Mouse (Mus musculus): ENCODE results near the gene Gng2. TPM values are rescaled to one million over a fixed set of nuclear protein-coding genes. Genes with fewer than 3 reads are reported as not detected.
"Not testable (repeated sequence)": the region's sequence is repeated elsewhere in the genome, so short reads cannot be mapped to it uniquely, and the experiment has no call there.

The Gng2 gene
- total RNA-seq, 4 experiments from 2014 or later: 30.0 to 52.2 (median 41.3) TPM

GRCm38 (mm10) chr14:19935084-19935483 lies 42.3 kb downstream of the Gng2 start:
- DNase-seq: no peak

- no peak for DNase-seq
Observed at GRCm38 (mm10) chr14:19933314-19933713, 44.1 kb downstream of the Gng2 start.

- DNase-seq: no peak
Observed at GRCm38 (mm10) chr14:19927879-19928278, 49.5 kb downstream of the Gng2 start.

- DNase-seq: no peak
Observed at GRCm38 (mm10) chr14:19927156-19927555, 50.3 kb downstream of the Gng2 start.

DNA sequence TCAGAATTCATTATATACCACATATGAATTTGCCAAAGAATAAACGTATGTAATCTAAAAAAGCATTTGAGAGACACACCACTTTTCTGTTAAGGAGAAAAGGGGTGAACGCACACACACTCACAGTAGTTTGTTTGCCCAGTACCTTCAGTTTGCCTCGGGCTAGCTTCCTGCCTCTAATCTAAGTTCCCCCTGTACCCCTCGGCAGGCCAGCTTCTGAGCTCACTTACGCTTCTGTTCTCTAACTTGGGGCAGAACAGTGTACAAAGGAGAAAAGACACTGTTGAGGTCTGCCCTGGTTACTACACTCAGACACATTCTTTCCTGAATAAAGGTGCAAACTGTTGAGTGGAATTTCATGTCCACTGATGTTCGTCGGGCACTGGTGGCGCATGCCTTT lies 51.1 kb downstream of the Gng2 start:
- no peak for DNase-seq

DNA sequence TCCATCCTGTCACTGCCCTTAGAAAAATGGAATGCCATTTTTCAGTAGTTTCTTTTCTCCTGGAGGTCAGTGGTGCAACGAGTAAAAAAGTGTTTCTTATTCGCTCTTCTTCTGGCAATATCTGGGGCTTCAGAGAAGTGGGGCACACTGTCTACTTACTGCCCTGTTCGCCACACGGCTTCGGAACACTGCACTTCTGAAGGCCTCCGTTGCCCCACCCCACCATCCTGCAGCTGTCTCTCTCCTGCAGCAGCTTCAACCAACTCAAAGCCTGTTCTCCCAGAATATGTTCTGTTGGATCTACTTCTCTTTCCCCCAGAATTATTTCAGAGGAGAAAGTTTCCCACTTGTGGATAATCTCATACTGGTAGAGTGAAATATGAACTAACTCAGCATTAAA lies 52.3 kb downstream of the Gng2 start:
- no peak for DNase-seq

DNA sequence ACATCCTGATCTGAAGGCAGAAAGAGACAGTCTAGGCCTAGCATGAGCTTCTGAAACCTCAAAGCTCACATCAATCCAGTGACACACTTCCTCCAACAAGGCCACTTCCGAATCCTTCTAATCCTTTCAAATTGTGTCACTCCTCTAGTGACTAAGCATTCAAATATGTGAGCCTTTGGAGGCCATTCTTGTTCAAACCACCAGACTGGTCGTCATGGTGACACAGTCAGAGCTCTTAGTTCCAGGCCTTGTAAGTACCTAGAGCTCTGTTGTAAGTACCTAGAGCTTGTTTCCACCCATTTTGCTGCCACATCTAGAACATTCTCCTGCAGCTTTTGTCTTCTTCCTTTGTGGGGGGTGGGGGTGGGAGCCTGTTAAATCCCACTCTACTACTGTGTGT lies 53.3 kb downstream of the Gng2 start:
- DNase-seq: no peak

GRCm38 (mm10) chr14:19920254-19920691 lies 57.2 kb downstream of the Gng2 start:
- DNase-seq: no peak

- no peak for DNase-seq
Observed at GRCm38 (mm10) chr14:19919789-19920188, 57.6 kb downstream of the Gng2 start.

DNA sequence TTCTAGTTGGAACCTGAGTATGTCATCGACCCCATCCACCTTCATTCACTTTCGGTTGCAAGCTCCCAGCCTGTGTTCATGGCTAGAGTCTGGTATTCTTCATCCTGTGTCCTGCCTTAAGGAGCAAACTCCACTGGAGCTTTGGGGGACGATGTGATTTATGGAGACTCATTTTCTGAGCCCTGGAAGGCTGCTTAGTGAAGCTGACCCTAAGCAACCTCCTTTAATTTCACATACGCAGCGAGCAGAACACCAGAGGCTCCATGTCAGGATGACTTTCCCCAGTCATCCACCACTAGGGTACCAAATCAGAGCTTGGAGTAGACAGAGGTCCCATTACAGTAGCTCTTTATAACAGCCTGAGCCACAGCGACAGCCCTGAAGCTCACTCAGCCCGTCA lies 59.9 kb downstream of the Gng2 start:
- DNase-seq: no peak

DNA sequence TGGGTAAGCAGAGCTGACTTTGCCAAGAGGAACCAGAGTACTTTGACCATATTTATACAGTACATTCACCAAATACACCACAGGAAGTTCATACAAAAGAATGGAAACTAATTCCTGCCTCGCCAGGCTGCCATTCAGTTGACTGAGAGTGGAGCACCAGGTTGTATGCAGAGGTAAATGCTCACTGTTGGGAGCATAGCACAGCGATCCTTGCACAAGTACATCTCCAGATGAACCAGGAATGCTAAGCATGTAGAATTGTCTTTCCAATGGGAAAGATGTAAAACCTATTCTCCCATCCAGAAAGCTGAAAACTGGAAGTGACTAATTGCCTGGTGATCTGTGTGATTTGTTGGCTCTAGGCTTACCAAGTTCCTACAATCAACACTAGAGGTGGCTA lies 61.1 kb downstream of the Gng2 start:
- no peak for DNase-seq

- DNase-seq: peak; percentile 8
Observed at GRCm38 (mm10) chr14:19912891-19913290, 64.5 kb downstream of the Gng2 start.

DNA sequence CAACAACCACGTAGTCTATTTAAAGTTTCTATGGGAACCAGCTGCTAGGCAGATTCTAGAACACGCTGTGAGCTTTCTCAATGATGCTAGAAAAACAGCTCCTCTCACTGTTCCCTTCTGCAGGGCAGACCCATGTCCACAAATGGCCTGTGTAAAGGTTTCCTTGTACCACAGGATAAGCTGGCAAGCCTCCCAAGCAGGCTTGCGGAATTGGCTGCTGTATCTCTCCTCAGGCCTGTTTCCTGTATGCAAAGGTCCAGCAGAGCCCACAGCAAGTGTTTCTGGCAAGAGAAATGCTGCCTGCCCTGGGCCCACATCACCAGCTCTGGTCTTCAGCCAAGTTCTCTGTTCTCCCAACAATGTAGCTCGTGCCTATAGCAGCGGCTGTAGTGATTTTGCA lies 71.8 kb downstream of the Gng2 start:
- DNase-seq: peak; percentile 45

DNA sequence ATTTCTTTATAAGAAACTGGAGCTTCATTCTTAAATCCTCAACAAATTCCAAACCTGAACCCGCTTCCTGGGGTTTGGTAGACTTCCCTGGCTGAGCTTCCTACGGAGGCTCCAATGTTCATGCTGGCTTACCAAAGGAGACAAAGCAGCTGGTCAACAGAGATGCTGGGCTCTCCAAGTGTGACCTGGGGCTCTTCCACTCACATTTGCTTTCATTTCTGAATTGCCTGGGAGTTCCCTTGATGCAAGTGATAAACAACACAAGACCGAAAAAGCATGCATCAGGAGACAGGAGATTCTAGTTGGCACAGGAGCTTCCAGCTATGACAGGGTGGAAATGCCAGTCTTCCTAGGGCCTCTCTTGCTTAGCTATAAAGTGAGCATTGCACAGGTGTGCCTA lies 72.6 kb downstream of the Gng2 start:
- no peak for DNase-seq

- no peak for DNase-seq
Observed at GRCm38 (mm10) chr14:19904031-19904430, 73.4 kb downstream of the Gng2 start.

- no peak for DNase-seq
Observed at GRCm38 (mm10) chr14:19900492-19900891, 76.9 kb downstream of the Gng2 start.

- no peak for DNase-seq
Observed at GRCm38 (mm10) chr14:19887569-19887968, 89.9 kb downstream of the Gng2 start.

GRCm38 (mm10) chr14:19884431-19884830 lies 93.0 kb downstream of the Gng2 start:
- DNase-seq: not testable (repeated sequence)

DNA sequence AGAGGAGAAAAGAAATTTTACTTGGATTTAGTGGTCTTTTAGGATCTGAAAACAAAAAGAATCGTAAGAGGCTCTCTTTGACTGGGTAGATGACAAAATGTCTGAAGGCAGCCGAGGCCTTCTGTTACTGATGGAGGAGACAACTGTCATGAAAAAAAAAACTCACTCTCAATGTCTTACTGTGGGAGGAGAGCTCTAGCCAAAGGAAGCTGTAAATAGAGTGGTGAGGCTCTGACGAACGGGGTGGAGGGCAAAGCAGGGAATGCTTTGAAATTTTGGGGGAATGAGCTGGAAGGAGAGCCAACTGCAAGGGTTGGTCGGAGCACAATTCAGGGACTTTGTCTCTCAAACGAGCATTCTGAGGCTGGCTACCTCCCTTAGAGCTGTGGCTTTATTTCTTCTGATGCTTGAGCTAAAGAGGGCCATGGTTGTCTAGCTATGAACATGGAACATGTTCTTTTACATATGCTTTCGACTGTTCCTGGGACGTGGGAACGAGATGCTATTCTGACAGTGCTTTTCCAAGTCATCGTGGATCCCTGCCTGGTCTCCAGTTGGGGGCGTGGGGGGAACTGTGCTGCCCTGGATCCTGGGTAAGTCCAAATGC lies 103.1 kb downstream of the Gng2 start:
- no peak for DNase-seq

GRCm38 (mm10) chr14:19867286-19867935 lies 110.0 kb downstream of the Gng2 start:
- peak; percentile 24 for DNase-seq

GRCm38 (mm10) chr14:19865121-19865520 lies 112.3 kb downstream of the Gng2 start:
- not testable (repeated sequence) for DNase-seq

DNA sequence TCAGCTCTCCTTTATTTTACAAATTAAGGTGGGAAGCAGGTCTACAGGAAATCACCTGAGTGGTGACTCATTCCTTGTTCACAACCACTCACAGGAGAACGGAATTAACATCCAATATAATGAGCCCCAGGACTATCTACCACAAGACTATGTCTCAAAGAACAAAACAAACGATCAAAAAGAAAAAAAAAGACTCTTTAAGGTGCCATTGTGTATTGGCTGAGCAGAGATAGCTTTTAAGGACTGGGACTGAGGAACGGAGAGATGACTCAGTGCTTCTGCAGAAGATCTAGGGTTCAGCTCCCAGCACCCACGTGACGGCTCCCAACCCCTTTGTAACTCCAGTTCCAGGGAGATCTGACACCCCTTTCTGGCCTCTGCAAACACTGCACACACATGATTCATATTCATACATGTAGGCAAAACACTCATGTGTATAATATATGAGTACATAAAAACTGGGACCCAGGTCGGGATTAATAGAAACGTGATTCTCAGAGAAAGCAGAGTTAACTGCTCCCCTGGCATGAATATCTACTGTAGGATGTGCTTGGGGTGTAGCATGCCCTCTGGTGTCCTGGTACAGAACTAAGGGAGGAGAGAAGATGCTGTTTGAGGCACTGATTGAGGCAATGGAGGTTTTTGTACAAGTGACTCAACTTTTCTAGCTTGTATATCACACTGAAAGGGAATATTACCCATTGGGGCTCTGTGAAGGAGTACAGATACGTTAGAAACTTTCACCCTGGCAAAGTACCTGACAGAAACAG lies 115.9 kb downstream of the Gng2 start:
- no peak for DNase-seq

GRCm38 (mm10) chr14:19860281-19860680 lies 117.1 kb downstream of the Gng2 start:
- no peak for DNase-seq
